Mouse (Mus musculus) erythroblast, embryonic 14.5 days (primary cell): ENCODE results near the gene Aqp12. TPM values are rescaled to one million over a fixed set of nuclear protein-coding genes. Genes with fewer than 3 reads are reported as not detected.

Source experiments
- H3K27me3 ChIP-seq: 2 replicates; pipeline ENCODE4 v1.6.1; 2012; ENCODE audit warnings: inconsistent platforms; ENCODE audit not compliant: control insufficient read depth
- H3K36me3 ChIP-seq: 2 replicates; pipeline ENCODE4 v1.6.1; 2012; ENCODE audit warnings: mild to moderate bottlenecking, inconsistent platforms; ENCODE audit not compliant: control insufficient read depth
- H3K4me1 ChIP-seq: 2 replicates; pipeline ENCODE4 v1.6.1; 2012; ENCODE audit warnings: inconsistent platforms; ENCODE audit not compliant: control insufficient read depth
- H3K4me3 ChIP-seq: replicated peaks from 2 replicates; pipeline ENCODE3; 2012; ENCODE audit warnings: moderate library complexity, mild to moderate bottlenecking, inconsistent platforms
- H3K9me3 ChIP-seq: 2 replicates; pipeline ENCODE4 v1.6.1; 2012; ENCODE audit warnings: low read length, inconsistent platforms, mixed read lengths; ENCODE audit not compliant: control insufficient read depth
- GATA1 ChIP-seq: IDR thresholded peaks from 2 replicates; pipeline ENCODE4 v1.6.1; 2012; ENCODE audit warnings: low read length, inconsistent platforms, mixed read lengths
- TAL1 ChIP-seq: IDR thresholded peaks from 3 replicates; pipeline ENCODE4 v1.6.1; 2012; ENCODE audit warnings: low read length, inconsistent platforms, mixed read lengths
- polyA plus RNA-seq: library from polyadenylated mRNA; stranded (reverse); fragments of >175 nt; gene quantifications from 2 replicates; pipeline ENCODE4 v1.2.3, GENCODE M21; 2012

Gene Aqp12
- polyA plus RNA-seq, 1 experiment: not detected

GRCm38 (mm10) chr1:93033989-93034388 lies 27.9 kb downstream of the Aqp12 start:
- no peaks in the 10 kb centered on the region for H3K9me3 ChIP-seq
- peak overlapping the region; percentile 0 for H3K4me3 ChIP-seq
- TF ChIP-seq GATA1 (no peak), TAL1 (peak; percentile 57)
- peaks cover 44% of the 10 kb centered on the region for H3K4me1 ChIP-seq
- no peaks in the 10 kb centered on the region for H3K27me3 ChIP-seq
- H3K36me3 ChIP-seq: no peaks in the 10 kb centered on the region

- no peak overlapping the region for H3K4me3 ChIP-seq
- no peak for TF ChIP-seq GATA1
- no peak for TF ChIP-seq TAL1
These were observed 29.8 kb downstream of the Aqp12 start for GRCm38 (mm10) chr1:93035981-93036380.

GRCm38 (mm10) chr1:93046153-93046789 lies 40.1 kb downstream of the Aqp12 start:
- no peaks in the 10 kb centered on the region for H3K36me3 ChIP-seq
- H3K9me3 ChIP-seq: no peaks in the 10 kb centered on the region
- H3K4me1 ChIP-seq: peaks cover 32% of the 10 kb centered on the region
- H3K4me3 ChIP-seq: no peak overlapping the region
- TF ChIP-seq TAL1: peak; percentile 56; the same call in 2 of the 3 replicates
- peak; percentile 39 for TF ChIP-seq GATA1
- H3K27me3 ChIP-seq: peaks cover 7% of the 10 kb centered on the region

More at GRCm38 (mm10) chr1:93035981-93036380, 29.8 kb downstream of the Aqp12 start:
- Histone ChIP-seq H3K27me3 (no peaks in the 10 kb centered on the region), H3K9me3 (no peaks in the 10 kb centered on the region), H3K4me1 (peaks cover 43% of the 10 kb centered on the region), H3K36me3 (no peaks in the 10 kb centered on the region)

GRCm38 (mm10) chr1:93050071-93050470 lies 43.9 kb downstream of the Aqp12 start:
- Histone ChIP-seq H3K4me3 (no peak overlapping the region), H3K9me3 (no peaks in the 10 kb centered on the region), H3K27me3 (peaks cover 7% of the 10 kb centered on the region), H3K4me1 (peaks cover 27% of the 10 kb centered on the region), H3K36me3 (no peaks in the 10 kb centered on the region)
- no peak for TF ChIP-seq TAL1
- no peak for TF ChIP-seq GATA1

- no peaks in the 10 kb centered on the region for H3K9me3 ChIP-seq
- no peak overlapping the region for H3K4me3 ChIP-seq
- H3K36me3 ChIP-seq: no peaks in the 10 kb centered on the region
- H3K4me1 ChIP-seq: peaks cover 26% of the 10 kb centered on the region
- TF ChIP-seq TAL1 (no peak), GATA1 (no peak)
- H3K27me3 ChIP-seq: peaks cover 7% of the 10 kb centered on the region
These were observed 45.1 kb downstream of the Aqp12 start for GRCm38 (mm10) chr1:93051124-93051833.

Other genes with a start within 250 kb of the Aqp12 start
- 0.02 and 0.07 TPM in 2 replicates for gene Gpc1, start 174.7 kb upstream of the Aqp12 start, polyA plus RNA-seq
- not detected in 2 replicates for gene Ankmy1, start 103.4 kb upstream of the Aqp12 start, polyA plus RNA-seq
- gene Dusp28, start 99.4 kb upstream of the Aqp12 start, polyA plus RNA-seq: 0.57 and 0.70 TPM in 2 replicates
- 6.5 and 7.7 TPM in 2 replicates for gene Rnpepl1, start 95.6 kb upstream of the Aqp12 start, polyA plus RNA-seq
- 0.75 and 0.88 TPM in 2 replicates for gene Capn10, start 72.0 kb upstream of the Aqp12 start, polyA plus RNA-seq
- 0.01 TPM in 2 replicates for gene Gpr35, start 55.5 kb upstream of the Aqp12 start, polyA plus RNA-seq
- 0.01 and 0.16 TPM in 2 replicates for gene Kif1a, start 95.6 kb downstream of the Aqp12 start, polyA plus RNA-seq
- 0.04 and 0.08 TPM in 2 replicates for gene Agxt, start 128.9 kb downstream of the Aqp12 start, polyA plus RNA-seq
- gene 2310007B03Rik, start 154.6 kb downstream of the Aqp12 start, polyA plus RNA-seq: not detected in 2 replicates
- 0.01 TPM in 1 of 2 replicates, not detected in the other for gene Crocc2, start 162.4 kb downstream of the Aqp12 start, polyA plus RNA-seq
- gene Sned1, start 229.5 kb downstream of the Aqp12 start, polyA plus RNA-seq: not detected in 2 replicates